Mouse (Mus musculus): ENCODE data around the gene Adgrg6.

Gene Adgrg6

DNA sequence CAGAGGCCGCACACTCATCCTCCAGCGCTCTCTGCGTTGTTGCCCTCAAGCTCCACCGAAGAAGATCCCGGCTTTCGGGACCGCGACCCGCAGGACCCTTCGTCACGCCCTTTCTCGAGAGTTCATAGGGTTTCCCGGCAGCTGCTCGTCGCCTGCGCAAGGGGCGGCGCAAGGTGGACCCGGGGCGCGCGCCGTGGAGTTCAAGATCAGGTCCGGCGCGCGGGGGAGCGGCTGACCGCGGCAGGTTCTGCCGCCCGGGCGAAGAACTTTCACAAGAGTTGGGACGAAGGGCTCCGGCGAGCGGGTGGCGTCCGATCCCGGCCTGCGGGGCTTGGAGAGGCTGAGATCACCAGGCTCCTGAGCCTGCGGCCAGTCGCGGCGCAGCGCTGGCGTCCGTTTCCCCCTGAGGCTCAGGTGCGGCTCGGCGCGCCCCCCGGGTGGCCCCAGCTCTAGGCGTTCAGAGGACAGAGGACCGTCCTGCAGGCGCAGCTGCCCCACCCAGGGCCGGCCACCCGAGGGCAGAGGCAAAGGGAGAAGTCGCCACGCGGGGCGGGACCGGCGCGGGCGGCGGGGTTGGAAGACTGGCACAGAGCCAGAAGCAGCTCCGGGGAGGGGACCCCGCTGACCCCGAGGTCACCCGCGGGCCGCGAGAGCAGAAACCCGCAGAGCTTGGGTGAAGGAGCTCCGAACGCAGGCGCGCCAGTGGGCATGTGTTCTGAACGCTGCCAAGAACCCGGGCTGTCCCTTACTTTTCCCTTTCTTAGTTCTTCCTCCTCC lies at the start of gene Adgrg6:
Adgrg6 (minus strand) TSS at position 719 of the 777 bp plus-strand sequence.
- no peak for DNase-seq (ENCODE audit: low read depth in 2 of 2, low spot score in 2 of 2)

DNA sequence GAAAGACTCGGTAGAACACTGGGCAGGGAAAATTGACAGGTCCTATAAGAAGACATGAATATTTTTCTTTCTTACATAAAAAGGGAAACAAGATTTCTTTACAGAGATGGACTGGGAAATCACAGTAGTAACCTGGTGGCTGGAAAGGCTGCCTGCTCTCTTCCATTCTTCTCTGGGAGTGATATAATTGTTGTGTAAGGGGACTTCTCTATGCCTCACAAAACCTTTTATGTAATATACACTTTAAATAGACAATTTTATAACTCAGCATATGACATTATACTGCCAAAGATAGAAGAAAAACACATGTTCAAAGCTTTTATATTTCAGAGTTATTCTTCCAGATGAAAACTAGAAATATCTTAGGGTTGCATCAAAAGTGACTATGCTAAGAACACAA lies 46.8 kb upstream of the Adgrg6 start:
- DNase-seq (ENCODE audit: low read depth in 2 of 2, low spot score in 2 of 2): no peak

DNA sequence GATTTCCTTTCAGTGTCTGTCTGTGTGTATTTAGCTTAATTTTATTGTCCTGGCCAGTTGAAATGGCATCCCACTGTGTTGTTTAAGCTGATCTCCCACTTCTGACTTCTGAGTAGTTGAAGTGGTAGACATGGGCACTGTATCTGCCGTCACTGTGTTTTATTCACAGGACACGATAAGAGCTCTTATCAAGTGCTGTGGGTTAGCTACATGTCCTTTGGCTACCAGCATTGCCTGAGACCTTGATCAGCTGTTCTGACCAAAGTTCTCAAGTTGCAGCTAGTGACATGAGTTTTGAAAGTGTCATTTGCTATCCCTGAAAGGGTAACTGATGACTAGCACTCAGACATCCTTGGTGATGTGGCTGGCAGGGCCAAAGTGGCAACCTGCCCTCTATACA lies 45.4 kb upstream of the Adgrg6 start:
- no peak for DNase-seq (ENCODE audit: low read depth in 2 of 2, low spot score in 2 of 2)

DNA sequence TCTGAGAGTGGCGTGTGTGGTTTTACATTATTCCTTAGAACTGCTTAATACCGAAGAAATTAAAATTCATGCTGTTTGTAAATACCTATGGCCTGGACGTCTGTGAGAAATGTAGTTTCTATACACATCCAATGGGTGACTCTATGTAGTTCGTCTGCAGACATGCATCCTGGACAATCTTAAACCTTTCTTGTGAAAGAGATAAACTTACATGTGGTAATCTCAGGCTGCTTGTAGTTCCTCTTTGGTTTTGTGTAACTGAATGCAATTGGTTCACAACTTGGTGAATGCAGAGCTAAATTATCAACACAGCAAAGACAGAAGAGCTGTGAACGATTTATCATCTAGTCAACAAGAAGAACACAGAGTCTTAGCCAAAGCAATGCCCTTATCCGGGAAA lies 44.2 kb upstream of the Adgrg6 start:
- no peak for DNase-seq (ENCODE audit: low read depth in 2 of 2, low spot score in 2 of 2)

DNA sequence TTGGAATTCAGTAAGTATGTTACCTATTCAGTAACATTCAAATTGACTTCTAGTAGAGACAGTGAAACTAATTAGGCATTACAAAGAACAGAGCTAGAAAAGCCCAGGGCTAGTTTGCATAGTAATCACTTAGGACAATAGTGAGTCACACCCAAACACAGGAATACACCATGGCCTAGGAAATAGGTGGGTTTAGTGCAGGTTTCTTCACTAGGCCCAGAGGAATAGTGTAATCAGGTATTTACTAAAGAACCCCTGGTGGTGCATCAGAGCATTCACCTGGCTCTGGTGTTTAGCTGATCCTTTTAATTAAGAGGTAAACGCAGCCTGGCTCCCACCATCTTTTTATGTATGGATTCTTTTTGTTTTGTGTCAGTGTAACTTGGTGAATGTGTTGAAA lies 38.0 kb upstream of the Adgrg6 start:
- DNase-seq (ENCODE audit: low read depth in 2 of 2, low spot score in 2 of 2): no peak

DNA sequence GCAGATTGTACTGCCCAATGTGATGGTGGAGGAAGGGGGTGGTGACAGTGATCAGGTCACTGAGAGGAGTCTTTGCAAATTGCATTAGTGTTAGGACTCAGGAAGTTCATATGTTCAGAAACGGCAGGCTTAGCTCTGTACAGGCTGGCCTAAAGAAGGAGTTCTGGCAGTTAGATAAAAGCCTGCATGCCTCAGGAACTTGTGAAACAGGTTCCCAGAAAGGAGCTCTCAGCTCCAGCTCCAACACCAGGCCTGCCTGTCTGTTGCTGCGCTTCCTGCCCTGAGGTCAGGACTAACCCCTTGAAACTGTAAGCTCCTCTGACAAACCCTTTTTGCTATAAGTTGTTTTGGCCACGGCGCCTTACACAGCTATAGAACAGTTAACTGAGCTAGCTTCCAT lies 28.8 kb upstream of the Adgrg6 start:
- DNase-seq (ENCODE audit: low read depth in 2 of 2, low spot score in 2 of 2): no peak

DNA sequence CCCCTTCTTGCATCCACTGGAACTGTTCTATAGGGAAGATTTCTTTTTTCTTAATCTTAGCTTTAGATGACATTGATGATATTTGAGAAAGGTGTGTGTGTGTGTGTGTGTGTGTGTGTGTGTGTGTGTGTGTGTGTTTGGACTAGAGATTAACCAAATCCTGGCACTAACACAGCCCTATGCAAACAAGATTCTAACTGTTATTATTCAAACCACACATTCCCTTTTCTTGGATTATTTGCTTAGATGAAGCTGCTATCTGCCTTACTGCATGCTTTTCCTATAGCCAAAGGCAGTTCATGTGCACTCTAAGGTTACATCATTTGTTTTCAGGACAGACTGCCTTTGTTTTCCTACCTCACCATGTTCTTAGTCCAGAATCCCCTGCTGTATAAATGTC lies 25.7 kb upstream of the Adgrg6 start:
- DNase-seq (ENCODE audit: low read depth in 2 of 2, low spot score in 2 of 2): no peak

DNA sequence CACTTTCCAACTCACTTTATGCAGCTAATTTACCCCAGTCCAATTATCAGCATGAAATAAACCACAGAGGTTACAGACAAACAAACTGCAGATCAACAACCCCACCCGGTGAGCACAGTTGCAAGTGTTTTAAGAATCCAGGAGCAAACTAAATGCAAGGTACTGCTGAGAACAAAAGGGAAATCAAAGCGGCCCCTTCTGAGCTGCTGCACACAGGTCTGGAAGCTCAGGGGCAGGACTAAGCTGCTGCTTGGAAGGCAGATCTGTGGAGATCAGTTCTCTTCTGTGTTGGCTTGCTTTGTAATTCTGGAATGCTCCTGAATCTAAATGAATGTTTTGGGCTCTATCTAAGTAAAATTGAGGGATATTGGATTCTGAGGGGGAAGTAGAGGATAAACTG lies 25.2 kb upstream of the Adgrg6 start:
- DNase-seq (ENCODE audit: low read depth in 2 of 2, low spot score in 2 of 2): no peak

DNA sequence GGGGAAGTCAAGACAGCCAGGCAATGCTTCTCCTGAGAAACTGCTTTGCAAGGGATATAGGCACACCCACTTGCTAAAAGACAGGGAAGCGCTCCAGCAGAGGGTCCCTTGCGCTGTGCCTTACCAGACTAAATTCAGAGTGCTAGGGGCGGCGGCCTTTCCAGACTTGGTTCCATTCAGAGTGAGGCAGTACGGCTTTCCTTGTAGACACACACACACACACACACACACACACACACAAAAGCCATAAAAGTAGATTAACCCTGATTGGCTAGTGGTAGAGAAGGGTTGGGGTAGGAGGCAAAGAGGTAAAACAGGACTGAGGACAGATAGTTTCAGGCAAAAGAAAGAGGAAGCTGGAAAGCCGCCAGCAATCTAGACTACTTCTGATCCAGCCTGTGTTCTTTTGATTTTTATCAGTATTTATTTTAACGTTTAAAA lies 672 bp upstream of the Adgrg6 start:
- DNase-seq (ENCODE audit: low read depth in 2 of 2, low spot score in 2 of 2): no peak

DNA sequence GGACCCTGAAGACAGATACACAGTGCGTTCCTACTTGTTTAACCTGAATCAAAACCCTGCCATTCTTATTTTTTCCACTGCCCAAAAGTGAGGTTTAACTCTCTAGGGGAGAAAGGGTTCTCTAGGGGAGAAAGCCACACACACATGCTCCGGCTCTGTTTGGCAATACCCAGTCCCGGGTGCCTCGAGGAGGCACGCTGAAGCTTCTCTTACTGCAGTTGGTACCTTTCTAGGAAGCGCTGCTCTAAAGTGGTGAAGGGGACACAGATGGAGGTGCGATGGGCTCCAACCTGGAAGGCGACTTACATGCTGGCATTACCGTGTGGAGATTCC lies 885 bp downstream of the Adgrg6 start:
- no peak for DNase-seq (ENCODE audit: low read depth in 2 of 2, low spot score in 2 of 2)

DNA sequence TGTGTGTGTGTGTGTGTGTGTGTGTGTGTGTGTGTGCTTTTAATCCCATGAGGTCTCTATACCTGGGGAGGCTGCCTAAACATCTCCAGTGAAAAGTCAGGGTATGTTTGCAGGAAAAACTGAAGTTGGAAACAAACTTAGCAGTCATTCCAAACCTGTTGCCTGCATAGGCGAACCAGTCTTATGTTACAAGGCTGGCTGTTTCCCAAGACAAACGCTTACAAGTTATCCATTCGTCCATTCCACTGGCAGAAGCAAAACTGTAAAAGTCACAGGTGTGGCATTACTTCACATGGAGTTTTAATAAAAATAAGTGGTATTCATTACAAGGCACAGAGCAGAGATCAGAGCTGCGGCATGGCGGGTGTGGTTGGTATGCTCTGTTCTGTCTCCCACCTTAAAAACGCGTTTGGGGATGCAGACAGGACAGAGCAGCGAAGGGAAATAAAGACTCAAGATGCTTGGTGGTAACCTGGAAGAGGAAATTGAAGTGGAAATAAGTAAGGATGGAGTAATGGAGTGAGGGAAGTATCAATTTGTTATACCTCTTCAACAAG lies 1.9 kb downstream of the Adgrg6 start:
- no peak for DNase-seq (ENCODE audit: low read depth in 2 of 2, low spot score in 2 of 2)

DNA sequence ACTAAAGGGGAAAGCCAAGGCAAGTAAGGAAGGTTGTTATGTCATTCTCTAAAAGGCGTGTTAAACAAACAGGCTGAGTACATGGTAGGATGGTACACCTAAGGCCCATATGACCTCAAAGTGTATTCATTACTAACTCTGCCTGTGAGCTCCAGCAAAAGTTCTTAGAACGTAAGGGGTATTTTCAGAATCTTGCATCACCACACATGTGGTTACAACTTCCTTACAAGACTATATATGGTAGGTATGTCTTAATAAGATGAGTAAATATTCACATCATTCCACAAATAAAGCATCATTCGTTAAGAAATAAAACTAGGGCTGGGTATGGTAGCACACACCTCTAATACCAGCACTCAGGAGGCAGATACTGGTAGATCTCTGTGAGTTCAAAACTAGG lies 8.4 kb downstream of the Adgrg6 start:
- no peak for DNase-seq (ENCODE audit: low read depth in 2 of 2, low spot score in 2 of 2)

DNA sequence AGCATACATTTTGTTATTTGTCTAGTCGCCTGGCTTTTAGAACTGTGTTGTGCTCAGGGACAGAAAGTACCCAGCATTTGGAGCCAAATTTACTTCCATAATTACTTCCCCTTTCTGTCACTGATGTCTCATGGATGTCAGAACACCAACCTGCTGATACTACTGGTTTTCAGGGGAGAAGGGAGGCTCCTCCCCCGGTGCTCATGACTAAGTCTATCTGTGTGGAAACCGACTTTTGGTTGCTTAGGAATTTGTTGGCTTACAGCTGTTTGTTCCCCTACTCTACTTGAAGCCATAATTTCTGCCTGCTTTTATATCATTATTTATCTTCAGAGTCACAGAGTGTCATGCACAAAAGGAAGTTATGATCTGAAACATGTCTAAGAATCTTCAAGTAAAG lies 14.4 kb downstream of the Adgrg6 start:
- no peak for DNase-seq (ENCODE audit: low read depth in 2 of 2, low spot score in 2 of 2)

DNA sequence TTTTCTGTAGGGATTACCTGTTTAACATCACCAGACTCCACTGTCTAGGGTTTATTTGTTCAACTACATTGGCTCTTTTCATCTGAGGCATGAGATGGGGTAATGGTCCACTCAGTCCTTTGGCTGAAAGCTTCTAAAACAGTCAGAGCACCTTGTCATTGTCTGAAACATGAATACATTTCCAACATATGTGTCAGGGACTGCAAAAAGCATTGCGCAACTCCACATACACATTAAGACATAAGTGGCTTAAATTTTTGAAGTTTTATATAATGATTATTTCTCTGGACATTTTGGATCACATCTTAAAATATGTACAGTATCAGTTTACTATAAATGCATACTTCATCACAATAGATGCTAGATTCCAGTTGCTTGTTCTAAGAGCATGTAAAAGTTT lies 14.8 kb downstream of the Adgrg6 start:
- DNase-seq (ENCODE audit: low read depth in 2 of 2, low spot score in 2 of 2): no peak

DNA sequence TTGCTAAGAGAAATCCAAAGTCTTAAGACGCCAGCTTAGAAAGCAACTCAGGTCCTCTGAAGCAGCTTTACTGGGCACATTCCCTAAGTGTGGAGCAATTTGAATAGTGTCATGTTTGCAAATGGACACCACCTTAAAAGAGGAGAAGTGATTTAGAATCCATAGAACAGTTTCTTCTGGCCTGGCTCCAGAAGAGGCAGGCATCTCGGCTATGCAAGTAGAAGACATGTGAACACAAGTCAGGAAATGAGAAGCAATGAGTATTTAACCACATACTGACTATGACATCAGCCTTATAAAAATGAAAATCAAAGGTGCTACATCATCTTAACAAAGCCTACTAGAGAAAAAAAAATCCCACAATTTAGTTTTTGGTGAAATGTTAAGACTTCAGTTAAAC lies 17.7 kb downstream of the Adgrg6 start:
- DNase-seq (ENCODE audit: low read depth in 2 of 2, low spot score in 2 of 2): no peak

DNA sequence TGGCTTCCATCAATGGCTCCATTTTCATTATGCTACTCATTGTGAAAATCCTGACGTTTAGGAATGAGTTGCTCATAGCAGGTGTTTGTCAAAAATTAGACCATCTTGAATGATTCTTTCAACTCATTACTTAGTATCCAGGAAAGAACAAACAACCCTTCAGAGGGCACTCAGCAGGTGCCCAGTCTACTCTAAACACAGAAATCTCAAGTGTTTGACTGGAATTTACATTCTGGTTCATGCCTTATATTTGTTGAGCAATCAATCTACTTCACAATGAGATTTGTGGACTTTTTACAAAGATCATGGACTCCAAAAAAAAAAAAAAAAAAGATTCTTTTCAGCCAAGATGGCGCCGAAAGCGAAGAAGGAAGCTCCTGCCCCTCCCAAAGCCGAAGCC lies 22.7 kb downstream of the Adgrg6 start:
- no peak for DNase-seq (ENCODE audit: low read depth in 2 of 2, low spot score in 2 of 2)

DNA sequence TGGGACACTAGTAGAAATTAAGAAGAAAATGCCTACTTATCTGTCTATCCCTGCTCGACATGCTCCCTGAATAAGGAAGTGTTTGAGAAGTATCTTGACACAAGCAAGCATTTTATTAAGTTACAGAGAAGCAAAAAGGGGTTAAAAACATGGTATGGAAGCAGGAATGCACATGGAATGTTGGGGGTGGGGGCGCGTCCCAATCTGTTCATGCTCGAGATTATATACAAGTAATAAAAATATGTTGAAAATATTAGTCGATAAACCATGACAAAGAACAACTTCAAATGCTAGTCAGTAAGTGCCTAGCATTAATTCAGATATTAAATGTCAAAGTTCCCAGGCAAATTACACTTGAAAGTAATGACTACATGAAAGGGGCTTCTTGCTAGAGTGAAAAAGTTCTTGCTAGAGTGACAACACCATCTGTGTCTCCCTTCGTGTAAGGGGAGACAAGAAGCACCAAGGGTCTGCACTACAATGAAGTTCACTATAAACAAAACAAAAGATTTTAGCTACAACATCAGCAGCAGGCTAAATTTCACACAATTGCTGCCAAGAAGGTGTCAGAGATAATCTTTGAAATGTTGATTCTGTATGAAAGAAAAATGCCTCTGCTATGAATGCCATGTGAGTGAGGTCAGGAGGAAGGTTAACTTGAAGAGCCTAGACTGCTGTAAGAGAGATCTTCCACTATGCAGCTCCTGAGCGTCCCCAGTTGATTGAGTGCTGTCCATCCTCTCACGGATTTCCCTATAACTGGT lies 24.4 kb downstream of the Adgrg6 start:
- DNase-seq (ENCODE audit: low read depth in 2 of 2, low spot score in 2 of 2): no peak

DNA sequence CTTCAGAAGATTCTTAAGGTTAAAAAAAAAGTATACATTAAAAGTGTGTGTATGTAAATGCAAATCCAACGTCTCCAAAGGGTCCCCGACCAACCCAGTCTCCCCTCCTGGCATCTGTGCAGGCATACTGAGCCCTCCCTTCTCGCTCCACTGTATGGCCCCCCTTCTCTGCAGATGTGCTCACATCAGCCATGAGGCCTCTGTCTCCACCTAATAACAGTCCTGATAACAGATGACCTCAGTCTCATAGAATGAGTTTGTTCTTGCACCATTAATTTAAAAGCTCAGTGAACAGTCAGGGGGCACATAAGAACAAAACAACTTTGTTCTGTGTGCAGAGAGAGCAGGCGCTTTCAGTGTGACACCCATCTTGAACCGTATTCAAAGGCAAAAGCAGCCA lies 27.6 kb downstream of the Adgrg6 start:
- no peak for DNase-seq (ENCODE audit: low read depth in 2 of 2, low spot score in 2 of 2)

DNA sequence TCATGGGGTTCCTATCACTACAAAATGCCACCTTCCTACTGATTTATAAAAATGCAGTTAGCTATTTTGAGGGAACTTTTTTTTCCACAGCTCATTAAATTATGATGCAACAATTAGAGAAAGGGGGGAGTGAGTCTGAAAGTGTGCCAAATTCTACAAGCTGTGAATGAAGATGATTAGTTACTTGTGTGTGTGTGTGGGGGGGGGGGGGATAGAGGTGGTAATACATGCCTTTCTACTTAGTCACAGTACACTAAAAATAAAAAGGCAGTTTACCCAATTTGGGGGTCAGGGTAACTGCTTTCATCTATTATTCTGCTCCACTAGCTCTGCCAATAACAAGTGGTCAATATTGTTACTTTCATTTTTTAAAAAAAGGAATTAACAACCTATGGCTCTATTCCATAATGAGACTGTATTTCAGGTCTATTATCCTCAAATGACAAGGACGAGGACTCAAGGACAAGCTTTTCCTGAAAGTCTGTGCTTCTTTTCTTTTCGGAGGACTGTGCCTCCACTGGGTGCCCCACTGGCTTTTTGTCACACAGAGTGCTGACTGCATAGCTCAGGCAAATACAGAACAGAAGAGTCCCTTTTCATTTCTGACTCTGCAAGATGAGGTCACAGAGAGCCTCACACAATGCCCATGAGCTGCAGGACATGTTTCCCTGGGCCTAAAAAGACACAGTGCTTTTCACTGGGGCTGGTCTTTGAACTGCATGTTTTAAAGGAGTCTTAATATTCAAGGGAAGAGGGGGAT lies 33.4 kb downstream of the Adgrg6 start:
- no peak for DNase-seq (ENCODE audit: low read depth in 2 of 2, low spot score in 2 of 2)

DNA sequence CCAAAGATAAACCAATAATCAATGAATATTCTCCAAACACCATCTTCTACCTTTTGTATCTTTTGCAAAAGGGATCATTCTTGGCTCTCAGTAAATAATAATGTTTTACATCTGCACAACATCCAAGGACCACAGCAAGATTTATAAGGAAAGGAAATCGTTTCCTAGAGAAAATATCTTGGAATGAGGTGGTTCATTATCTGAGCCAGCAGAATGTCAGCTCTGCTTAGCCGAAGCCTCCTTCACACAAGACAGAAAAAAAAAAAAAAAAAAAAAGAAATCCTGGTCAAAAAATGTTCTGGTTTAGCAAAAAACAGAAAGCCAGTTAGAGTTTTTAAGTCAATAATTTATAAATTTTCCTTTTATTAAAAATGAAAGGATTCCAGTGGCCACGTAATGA lies 34.3 kb downstream of the Adgrg6 start:
- no peak for DNase-seq (ENCODE audit: low read depth in 2 of 2, low spot score in 2 of 2)

DNA sequence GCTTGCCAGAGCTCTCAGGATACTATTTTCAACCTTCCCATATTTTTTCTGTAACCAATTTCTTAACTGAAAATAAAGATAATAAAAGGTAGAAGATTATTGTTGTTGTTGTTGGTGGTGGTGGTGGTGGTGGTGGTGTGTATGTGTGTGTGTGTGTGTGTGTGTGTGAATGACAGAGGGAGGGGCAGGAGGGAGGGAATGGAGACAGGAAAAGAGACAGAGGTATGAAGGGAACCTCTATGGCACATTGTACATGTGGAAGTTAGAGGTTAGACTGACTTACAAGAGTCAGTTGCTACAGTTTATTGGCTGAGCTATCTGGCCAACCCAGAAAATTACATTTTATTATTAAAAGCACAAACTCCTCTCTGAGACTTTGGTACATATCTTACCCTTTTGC lies 49.8 kb downstream of the Adgrg6 start:
- no peak for DNase-seq (ENCODE audit: low read depth in 2 of 2, low spot score in 2 of 2)

DNA sequence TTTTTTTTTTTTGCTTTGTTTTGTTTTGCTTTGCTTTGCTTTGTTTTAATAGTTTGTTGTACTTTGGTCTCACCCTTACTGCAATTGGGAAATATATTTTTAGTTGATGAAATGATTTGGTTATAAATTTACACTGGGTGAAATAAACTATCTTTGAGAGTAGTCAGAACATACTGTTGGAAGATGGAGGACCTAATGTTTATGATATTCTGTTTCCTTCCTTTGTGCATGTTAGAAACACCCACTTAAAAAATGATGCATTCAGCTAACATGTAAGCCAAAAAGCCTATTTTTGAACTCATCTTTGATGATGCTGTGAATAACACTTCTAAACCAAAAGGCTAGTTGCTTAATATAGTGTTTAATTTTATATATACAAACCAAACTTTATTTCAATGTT lies 50.3 kb downstream of the Adgrg6 start:
- DNase-seq (ENCODE audit: low read depth in 2 of 2, low spot score in 2 of 2): no peak
